Mouse (Mus musculus): ENCODE data around the gene Fcer2a. TPM values are rescaled to one million over a fixed set of nuclear protein-coding genes. Genes with fewer than 3 reads are reported as not detected.

Fcer2a gene
- total RNA-seq, 2 experiments from 2014 or later: 0.34 TPM; not detected in 1

Other genes with a start within 250 kb of the Fcer2a start
- gene Pex11g, start 226.5 kb downstream of the Fcer2a start, total RNA-seq (2021): 1 to 10 TPM; 3.0 to 3.5 TPM
- gene Tex45, start 223.3 kb downstream of the Fcer2a start, total RNA-seq (2021): not detected
- 10 to 100 TPM; 25.1 to 26.3 TPM for gene Zfp358, start 201.0 kb downstream of the Fcer2a start, total RNA-seq (2021)
- gene Mcoln1, start 193.7 kb downstream of the Fcer2a start, total RNA-seq (2021): 10 to 100 TPM; 23.8 to 26.4 TPM
- gene Pnpla6, start 178.8 kb downstream of the Fcer2a start, total RNA-seq (2021): 10 to 100 TPM; 12.3 to 14.0 TPM
- gene C330021F23Rik, start 126.2 kb downstream of the Fcer2a start, total RNA-seq (2021): under 1 TPM; 0.43 to 0.51 TPM
- 1 to 10 TPM in 1 of 2 experiments, under 1 TPM in 1; 0.37 to 1.8 TPM for gene Camsap3, start 106.9 kb downstream of the Fcer2a start, total RNA-seq (2021)
- 10 to 100 TPM; 18.4 to 19.3 TPM for gene Xab2, start 72.9 kb downstream of the Fcer2a start, total RNA-seq (2021)
- 10 to 100 TPM; 61.7 to 66.4 TPM for gene Pet100, start 72.6 kb downstream of the Fcer2a start, total RNA-seq (2021)
- gene Pcp2, start 68.6 kb downstream of the Fcer2a start, total RNA-seq (2021): not detected
- 10 to 100 TPM in 1 of 2 experiments, 1 to 10 TPM in 1; 7.7 to 10.1 TPM for gene Stxbp2, start 63.2 kb downstream of the Fcer2a start, total RNA-seq (2021)
- 1 to 10 TPM; 1.7 to 5.2 TPM for gene Retn, start 38.4 kb downstream of the Fcer2a start, total RNA-seq (2021)
- gene Mcemp1, start 28.4 kb downstream of the Fcer2a start, total RNA-seq (2021): under 1 TPM in 1 of 2 experiments, not detected in 1; 0.29 TPM
- gene Fcor, start 21.8 kb downstream of the Fcer2a start, total RNA-seq (2021): 1 to 10 TPM in 1 of 2 experiments, under 1 TPM in 1; 0.90 to 1.5 TPM
- gene Trappc5, start 17.9 kb downstream of the Fcer2a start, total RNA-seq (2021): 10 to 100 TPM; 16.6 to 18.0 TPM
- 1 to 10 TPM in 1 of 2 experiments, under 1 TPM in 1; 0.68 to 1.2 TPM for gene Clec4g, start 26.5 kb upstream of the Fcer2a start, total RNA-seq (2021)
- under 1 TPM; 0.19 to 0.27 TPM for gene Cd209a, start 54.8 kb upstream of the Fcer2a start, total RNA-seq (2021)
- not detected for gene Cd209e, start 160.1 kb upstream of the Fcer2a start, total RNA-seq (2021)
- gene Cd209d, start 184.4 kb upstream of the Fcer2a start, total RNA-seq (2021): not detected
- gene Cd209b, start 232.7 kb upstream of the Fcer2a start, total RNA-seq (2021): under 1 TPM; 0.15 to 0.53 TPM

Data from heart, postnatal 14 days (tissue).